Mouse (Mus musculus): ENCODE data around the gene Nmnat3.

The Nmnat3 gene

DNA sequence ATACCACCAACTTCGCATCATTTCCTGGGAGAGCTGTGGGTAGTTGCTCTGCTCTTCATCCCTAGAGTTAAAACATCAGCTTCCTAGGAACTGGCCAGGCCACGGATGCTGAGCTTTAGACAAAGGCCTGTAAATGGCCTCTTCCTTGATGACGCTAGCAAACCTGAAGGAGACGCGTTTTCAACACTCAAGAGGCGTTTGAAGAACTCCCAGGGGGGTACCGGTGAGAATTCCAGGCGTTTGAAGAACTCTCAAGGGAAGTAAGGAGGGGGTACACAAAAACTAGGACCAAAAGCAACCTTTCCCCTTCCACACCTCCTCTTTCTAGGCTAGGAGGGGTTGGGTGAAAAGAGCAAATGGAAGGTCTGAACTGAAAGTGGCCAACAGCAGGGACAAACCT, 137.1 kb downstream of the Nmnat3 start:
- no peak for DNase-seq

DNA sequence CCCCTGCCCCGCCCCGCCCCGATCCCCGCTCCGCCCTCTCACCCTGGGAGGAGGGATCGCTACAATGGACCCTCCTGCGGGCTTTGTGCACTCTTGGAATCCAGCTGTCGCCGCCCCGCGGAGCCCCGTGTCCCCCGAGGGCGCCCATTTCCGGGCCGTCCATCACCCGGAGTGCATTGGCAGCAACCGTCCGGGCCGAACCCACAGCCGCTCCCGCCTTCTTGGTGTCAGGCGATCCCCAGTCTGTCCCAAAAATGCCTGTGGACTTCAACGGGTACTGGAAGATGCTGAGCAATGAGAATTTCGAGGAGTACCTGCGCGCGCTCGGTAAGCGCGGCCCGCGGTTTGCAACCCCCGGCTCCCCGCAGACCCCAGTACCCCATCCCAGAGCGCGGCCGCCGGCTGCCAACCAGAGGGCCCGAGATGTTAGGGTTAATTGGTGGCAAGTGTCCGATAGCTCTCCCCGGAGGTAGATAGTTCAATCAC, 137.5 kb downstream of the Nmnat3 start:
- DNase-seq = no peak

GRCm38 (mm10) chr9:98425351-98425880, 138.2 kb downstream of the Nmnat3 start:
- DNase-seq = no peak

DNA sequence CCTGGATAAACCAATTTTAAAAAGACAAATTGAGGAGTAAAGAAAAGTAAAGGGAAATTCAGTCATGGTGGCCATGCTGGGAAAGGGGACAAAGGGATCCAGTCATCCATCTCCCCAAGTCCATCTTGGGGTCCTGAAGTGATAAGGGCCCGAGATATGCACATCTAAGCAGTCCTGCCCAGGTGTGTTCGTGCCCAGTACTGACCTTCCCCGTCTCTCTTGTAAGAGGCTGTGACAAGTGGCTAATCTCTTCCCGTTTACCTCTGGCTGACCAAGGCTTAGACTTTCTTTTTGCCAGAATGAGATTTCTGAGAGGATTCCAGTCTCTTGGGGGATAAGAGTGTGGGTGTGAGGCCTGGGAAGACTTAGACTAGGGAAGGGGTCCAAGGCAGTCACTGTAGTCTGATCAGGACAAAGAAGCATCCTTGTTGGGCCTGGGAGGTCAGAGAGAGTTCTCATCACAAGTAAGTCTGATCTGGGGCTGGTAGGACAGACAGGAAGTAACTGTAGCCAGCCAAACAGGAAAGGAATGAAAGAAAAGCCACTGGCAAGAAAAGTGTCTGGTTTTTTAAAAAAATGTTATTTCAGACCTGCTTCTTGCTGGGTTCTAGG, 140.8 kb downstream of the Nmnat3 start:
- no peak for DNase-seq

DNA sequence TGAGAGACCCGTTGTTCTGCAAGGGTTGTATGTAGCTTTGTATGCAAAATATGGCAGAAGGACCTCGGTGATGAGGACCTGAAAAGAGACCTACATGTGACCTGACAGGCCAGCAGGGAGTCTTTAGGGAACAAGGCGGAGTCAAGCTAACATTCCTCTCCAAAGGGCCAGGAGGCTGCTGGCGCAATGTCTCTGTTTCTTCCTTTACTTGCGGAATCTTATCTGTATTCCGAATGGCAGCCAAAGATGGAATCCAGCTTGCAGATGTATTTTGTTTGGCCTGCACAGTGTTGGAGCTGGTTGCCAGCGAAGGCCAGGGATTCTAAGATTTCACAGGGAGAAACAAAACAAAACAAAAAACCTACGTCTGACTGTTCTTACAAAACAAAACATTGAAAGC, 141.5 kb downstream of the Nmnat3 start:
- DNase-seq = peak; percentile 42

- DNase-seq = peak; percentile 38
Observed at GRCm38 (mm10) chr9:98429806-98430205, 142.6 kb downstream of the Nmnat3 start.

DNA sequence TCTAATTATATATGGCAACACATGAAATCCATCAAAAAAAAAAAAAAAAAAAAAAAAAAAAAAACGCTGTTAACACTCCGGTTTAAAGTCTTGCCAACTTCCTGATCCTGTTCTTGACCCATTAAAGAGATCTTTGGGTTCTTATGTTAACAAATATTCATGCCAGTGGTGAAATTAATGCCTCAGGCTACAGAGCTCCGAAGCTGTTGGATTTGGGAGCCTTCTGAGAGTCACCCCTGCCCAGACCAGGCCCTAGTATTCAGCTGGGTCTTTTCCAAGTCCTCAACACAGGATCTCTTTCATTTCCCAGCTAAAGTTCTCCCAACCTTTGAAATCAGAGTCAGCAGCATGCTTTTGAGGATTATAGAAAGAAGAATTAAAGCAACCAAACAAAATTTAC, 143.3 kb downstream of the Nmnat3 start:
- no peak for DNase-seq

DNA sequence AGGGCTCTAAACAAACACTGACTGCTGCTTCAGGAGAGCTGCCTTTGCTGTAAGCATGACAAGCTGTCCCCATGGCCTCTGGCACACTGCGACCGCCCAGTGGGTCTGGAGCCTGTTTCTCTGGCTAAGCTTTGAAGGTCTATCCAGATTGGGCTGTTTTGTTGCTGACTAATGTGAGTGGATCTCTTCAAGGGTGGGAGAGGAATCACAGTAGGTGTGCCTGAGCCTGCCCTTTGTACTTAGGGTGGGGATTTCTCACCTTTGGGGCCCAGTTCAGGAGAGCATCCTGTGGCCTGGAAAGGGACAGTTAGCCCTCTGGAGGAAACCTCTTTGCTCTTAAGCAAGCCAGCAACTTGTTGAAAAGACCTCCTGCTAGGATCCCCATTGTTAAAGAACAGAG, 145.8 kb downstream of the Nmnat3 start:
- no peak for DNase-seq

DNA sequence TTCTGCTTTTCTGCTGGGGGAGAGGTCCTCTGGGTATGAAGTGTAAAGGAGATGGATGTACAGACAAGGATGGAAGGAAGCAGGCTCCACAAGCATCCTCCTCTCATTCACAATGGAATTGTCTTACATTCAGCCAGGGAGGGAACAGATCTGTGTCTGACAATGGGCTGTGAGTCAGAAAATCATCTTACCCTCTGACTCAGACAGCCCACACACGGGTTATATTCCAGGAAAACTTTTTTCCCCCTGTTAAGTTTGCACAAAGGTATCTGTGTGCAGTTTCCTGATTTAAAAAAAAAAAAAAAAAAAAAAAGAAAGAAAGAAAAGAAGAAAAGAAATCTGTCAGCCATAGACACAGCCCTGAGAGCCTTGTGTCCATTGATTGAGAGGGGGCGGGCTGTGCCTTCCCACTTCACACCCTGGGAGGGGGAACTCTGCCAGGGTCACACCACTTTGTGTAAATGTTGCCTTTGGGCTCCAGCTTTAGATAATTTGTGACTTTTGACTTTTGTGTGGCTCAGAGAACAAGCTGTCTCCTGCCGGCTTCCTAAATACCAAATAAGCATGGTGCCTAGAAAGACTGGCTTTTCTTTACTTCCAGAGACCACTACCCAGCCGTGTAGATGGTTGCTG, 146.8 kb downstream of the Nmnat3 start:
- DNase-seq = no peak

- DNase-seq = no peak
Observed at GRCm38 (mm10) chr9:98437819-98438218, 150.6 kb downstream of the Nmnat3 start.

DNA sequence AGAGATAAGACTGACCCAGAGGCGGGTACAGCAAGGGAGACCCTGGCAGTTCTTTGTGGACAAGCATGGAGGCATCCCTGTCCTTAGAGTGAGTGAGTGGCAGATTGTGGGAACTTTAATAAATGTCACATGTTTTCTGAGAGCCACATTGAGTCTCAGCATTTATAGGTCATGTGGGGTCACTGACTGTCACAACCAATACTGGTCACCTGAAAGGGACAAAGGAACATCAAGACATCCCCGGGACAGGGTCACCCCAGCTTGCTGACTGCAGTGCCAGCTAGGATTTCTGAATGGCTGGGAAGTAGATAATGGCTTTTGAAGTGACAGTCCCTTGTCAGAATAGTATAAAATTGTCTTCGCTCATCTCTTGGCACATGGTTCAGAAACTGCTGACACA, 151.9 kb downstream of the Nmnat3 start:
- no peak for DNase-seq

DNA sequence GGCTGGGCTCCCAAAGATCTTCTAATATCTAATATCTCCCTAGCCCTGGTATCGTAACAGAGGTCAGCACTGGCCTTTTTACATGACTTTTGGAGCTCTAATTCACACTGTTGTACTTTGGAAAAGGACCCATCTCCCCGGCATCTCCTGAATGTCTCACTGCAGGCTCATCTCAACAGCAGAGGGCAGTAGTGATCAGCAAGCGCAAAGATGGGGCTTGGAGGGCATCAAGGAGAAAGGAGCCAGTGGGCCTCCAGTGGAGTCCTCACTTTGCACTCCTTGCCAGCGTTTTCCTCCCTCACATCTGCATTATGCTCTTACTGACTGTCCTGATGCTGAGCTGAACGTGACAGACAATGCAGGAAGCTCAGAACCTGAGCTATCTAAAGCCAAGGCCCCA, 155.4 kb downstream of the Nmnat3 start:
- no peak for DNase-seq

- DNase-seq = no peak
Observed at GRCm38 (mm10) chr9:98445359-98446149, 158.3 kb downstream of the Nmnat3 start.

GRCm38 (mm10) chr9:98450976-98451375, 163.7 kb downstream of the Nmnat3 start:
- DNase-seq = no peak

- no peak for DNase-seq
Observed at GRCm38 (mm10) chr9:98466709-98467108, 179.5 kb downstream of the Nmnat3 start.
